Mouse (Mus musculus): ENCODE measurements at regions not wholly inside any gene's neighbourhood (a gene's known extent, or its start where the extent isn't known, plus 50 kb on each side); places are given as distances from the start of the nearest gene placed in this dataset.

DNA sequence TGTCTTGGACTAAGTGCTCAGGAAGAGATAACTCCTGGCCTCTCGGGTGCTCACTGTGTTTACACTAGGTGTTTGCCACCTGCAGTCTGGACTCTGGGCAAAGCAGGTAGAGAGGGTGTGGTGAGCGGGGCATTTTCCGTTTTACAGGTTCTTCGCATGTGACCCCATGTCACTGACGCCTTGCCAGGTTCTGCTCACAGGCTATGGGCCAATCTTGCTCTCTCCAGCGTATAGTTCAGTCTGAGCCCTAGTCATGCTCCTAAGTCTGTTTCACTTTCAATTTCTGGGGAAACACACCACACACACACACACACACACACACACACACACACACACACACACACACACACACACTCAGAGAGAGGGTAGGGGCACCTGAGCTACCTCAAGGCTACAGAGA, 112.4 kb upstream of the Parp11 start:
- TF ChIP-seq EP300 (IDR thresholded peaks at IDR 0.05; ENCODE audit: low read depth) (no peak), CTCF (IDR thresholded peaks at IDR 0.05; ENCODE audit: low read depth) (no peak)

All from heart, postnatal 0 days (tissue).